Mouse (Mus musculus): ENCODE results near the gene Dus2.

Dus2 gene

GRCm38 (mm10) chr8:106075863-106076174, 84.7 kb downstream of the Dus2 start:
- no peak for DNase-seq (ENCODE audit: low spot score in 2 of 2)

GRCm38 (mm10) chr8:106076612-106077011, 85.5 kb downstream of the Dus2 start:
- no peak for DNase-seq (ENCODE audit: low spot score in 2 of 2)

- DNase-seq (ENCODE audit: low spot score in 2 of 2): no peak
Measured at GRCm38 (mm10) chr8:106077452-106078067, 86.4 kb downstream of the Dus2 start.

- DNase-seq (ENCODE audit: low spot score in 2 of 2): no peak
Measured at GRCm38 (mm10) chr8:106102321-106102720, 111.2 kb downstream of the Dus2 start.

Data from frontal cortex, postnatal 10 days (tissue).